Comparison of ENCODE assay signal across 20 mouse cellular contexts in the genomic region with DNA sequence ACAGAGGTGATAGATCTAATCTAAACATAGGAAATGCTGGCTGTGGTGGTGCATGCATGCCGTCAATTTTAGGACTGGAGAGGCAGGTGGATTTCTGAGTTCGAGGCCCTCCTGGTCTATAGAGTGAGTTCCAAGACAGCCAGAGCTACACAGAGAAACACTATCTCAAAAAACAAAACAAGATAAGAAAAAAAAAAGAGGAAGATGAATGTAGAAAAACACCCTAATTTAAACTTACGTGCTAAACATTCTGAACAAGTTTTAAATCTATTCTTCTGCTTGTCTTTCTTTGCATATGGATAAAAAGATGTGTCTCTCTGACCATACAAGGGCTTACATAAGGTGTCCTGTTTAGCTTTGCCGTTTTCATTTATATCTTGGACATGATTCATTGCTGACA. TPM values are rescaled to one million over a fixed set of nuclear protein-coding genes. Genes with fewer than 3 reads are reported as not detected.
DNase-seq lines count a peak whose midpoint lies in the region; ATAC-seq and TF ChIP-seq lines count a peak whose summit lies in the region.
"Had no signal": no experiment of that assay in that cellular context is flagged by ENCODE, and none has a peak within 500 bp of the region (broad histone marks: within the 10 kb centered on the region; RNA-seq: fewer than 3 reads in every experiment).

No protein-coding gene starts in this region.

- peak overlapping the region; percentile 22; the same call in 1 of the 2 replicates for H3K27ac ChIP-seq in testis, adult 2 months (ENCODE audit: control insufficient read depth, insufficient read depth, low read depth, low read length)
- no peak overlapping the region for H3K27ac ChIP-seq in MEL (ENCODE audit: control insufficient read depth, low read depth, low read length)

- no peaks in the 10 kb centered on the region for H3K79me2 ChIP-seq in MEL (ENCODE audit: control insufficient read depth, insufficient read depth, low read length, poor library complexity)

- no peaks in the 10 kb centered on the region for H3K27me3 ChIP-seq in testis, adult 2 months (ENCODE audit: control insufficient read depth, insufficient read depth, low read length)
- H3K27me3 ChIP-seq in MEL (ENCODE audit: control insufficient read depth in 1 of 2, insufficient read depth in 2 of 2, low read length in 2 of 2), result 0 out of 4 replicates have a peak, but pooled peaks cover 0 to 1% of the 10 kb centered on the region in 2 experiments
- H3K27me3 ChIP-seq: Patski had no signal

- TF ChIP-seq RAD21 in MEL (IDR thresholded peaks at IDR 0.05; ENCODE audit: low read depth, low read length), result no peak

- H3K4me1 ChIP-seq in testis, adult 2 months (ENCODE audit: control insufficient read depth, insufficient read depth, low read length), result peaks cover 21% of the 10 kb centered on the region
- H3K4me1 ChIP-seq in MEL (ENCODE audit: control insufficient read depth in 1 of 2, insufficient read depth in 2 of 2, low read length in 2 of 2), result peaks cover 0 to 24% of the 10 kb centered on the region in 2 experiments; a peak in 2 of 4 replicates

- H3K4me3 ChIP-seq in testis, adult 2 months (ENCODE audit: control insufficient read depth, low read depth, low read length), result no peak overlapping the region
- H3K4me3 ChIP-seq in MEL (ENCODE audit: control insufficient read depth in 1 of 2, insufficient read depth in 1 of 2, low read depth in 2 of 2, low read length in 2 of 2), result no peak overlapping the region

- no peak for DNase-seq in testis, postnatal 10 days (ENCODE audit: low spot score)
- no peak for DNase-seq in MEL (ENCODE audit: low read depth, low spot score)
- DNase-seq: adrenal gland, adult 2 months; adrenal gland, adult 8-10 months; adrenal gland, postnatal 10 days; adrenal gland, postnatal 14 days; adrenal gland, postnatal 25 days; adrenal gland, postnatal 36 days; B cell, adult 2 months; cerebellum, adult 11 months; cerebellum, adult 11-12 months; cerebellum, adult 18-20 months; cerebellum, adult 2 months; cerebellum, adult 8-10 months had no signal

- no peak for TF ChIP-seq POLR2A in testis, adult 2 months (IDR thresholded peaks at IDR 0.05; ENCODE audit: control insufficient read depth, low read depth, low read length)
- TF ChIP-seq POLR2A in MEL (IDR thresholded peaks at IDR 0.05; ENCODE audit: control insufficient read depth in 1 of 2, insufficient read depth in 1 of 2, low read depth in 1 of 2, low read length in 2 of 2, poor library complexity in 1 of 2), result no peak

- peak; percentile 27 to 65; a peak in 3 of 4 replicates for TF ChIP-seq EP300 in MEL (IDR thresholded peaks at IDR 0.05; ENCODE audit: low read depth in 1 of 2, low read length in 2 of 2)

- no peak for TF ChIP-seq CTCF in testis, adult 2 months (IDR thresholded peaks at IDR 0.05; ENCODE audit: control insufficient read depth, insufficient read depth, insufficient replicate concordance, low read depth, low read length)
- TF ChIP-seq CTCF in MEL (IDR thresholded peaks at IDR 0.05 in 2 of 3, conservative IDR thresholded peaks at IDR 0.05 in 1 of 3; ENCODE audit: control insufficient read depth in 1 of 3, insufficient read depth in 1 of 3, low read depth in 2 of 3, low read length in 3 of 3, poor library complexity in 1 of 3, severe bottlenecking in 1 of 3), result no peak

- no peak overlapping the region for H3K9ac ChIP-seq in MEL (ENCODE audit: control insufficient read depth, low read depth, low read length, poor library complexity, severe bottlenecking)

- no peaks in the 10 kb centered on the region for H3K9me3 ChIP-seq in MEL (replicated peaks; ENCODE audit: insufficient read depth, low read length)
- H3K9me3 ChIP-seq: G1E had no signal

- H3K36me3 ChIP-seq in testis, adult 2 months (ENCODE audit: control insufficient read depth, insufficient read depth, low read length), result no peaks in the 10 kb centered on the region
- H3K36me3 ChIP-seq in MEL (ENCODE audit: control insufficient read depth in 1 of 2, insufficient read depth in 2 of 2, low read length in 2 of 2), result peaks cover 0 to 11% of the 10 kb centered on the region in 2 experiments; a peak in 2 of 4 replicates

- no peak for ATAC-seq in cerebellum, adult (ENCODE audit: insufficient number of reproducible peaks, low FRiP score, low TSS enrichment)
- ATAC-seq: activated CD4-positive, CD25-positive, alpha-beta regulatory T cell, adult 4 months; CD4-positive, CD25-positive, alpha-beta regulatory T cell, adult 4 months; Patski had no signal

TF ChIP-seq in MEL, 35 proteins besides CTCF, POLR2A, EP300 and RAD21:
- no peak for TF ChIP-seq E2F4 (IDR thresholded peaks at IDR 0.05; ENCODE audit: borderline replicate concordance, low read depth, low read length)
- TF ChIP-seq CHD1 (IDR thresholded peaks at IDR 0.05; ENCODE audit: low read depth, low read length), result no peak
- peak; percentile 87 for TF ChIP-seq ZNF384 (IDR thresholded peaks at IDR 0.05; ENCODE audit: low read depth, low read length)
- TF ChIP-seq MAX (IDR thresholded peaks at IDR 0.05; ENCODE audit: low read length), result no peak
- TF ChIP-seq GATA1 (IDR thresholded peaks at IDR 0.05; ENCODE audit: low read depth, low read length), result peak; percentile 85
- TF ChIP-seq RCOR1 (IDR thresholded peaks at IDR 0.05; ENCODE audit: low read depth, low read length), result peak; percentile 96
- no peak for TF ChIP-seq POLR2AphosphoS5 (IDR thresholded peaks at IDR 0.05; ENCODE audit: borderline replicate concordance, low read depth, low read length)
- TF ChIP-seq TCF12 (IDR thresholded peaks at IDR 0.05; ENCODE audit: low read depth, low read length), result 0 out of 2 replicates have a peak, but pooled peaks have one; percentile 28
- no peak for TF ChIP-seq BHLHE40 (IDR thresholded peaks at IDR 0.05; ENCODE audit: borderline replicate concordance, low read depth, low read length)
- TF ChIP-seq TBP (IDR thresholded peaks at IDR 0.05; ENCODE audit: low read depth, low read length), result peak; percentile 55; the same call in 1 of the 2 replicates

RNA-seq across cellular contexts. Expression of a gene that starts 5.9 kb away (rescaled TPM):
- polyA plus RNA-seq in testis, adult 2 months (2012; rRNA removed), result 10.2 and 12.3 TPM in 2 replicates
- 0.23 and 0.33 TPM in 2 replicates for total RNA-seq in MEL (2012; rRNA removed)
- under 1 TPM in 1 of 2 experiments, not detected in 1; 0.17 TPM for polyA plus RNA-seq in MEL (2012; ENCODE audit: insufficient read depth in 1 of 2, insufficient read length in 2 of 2, low read depth in 1 of 2, low replicate concordance in 2 of 2, missing spikeins in 1 of 2)
- polyA plus RNA-seq: CD4-positive, CD25-positive, alpha-beta regulatory T cell, adult 4 months had no signal

RNA-seq across cellular contexts. Expression of a gene that starts 44.3 kb away (rescaled TPM):
- 7.8 and 13.8 TPM in 2 replicates for polyA plus RNA-seq in testis, adult 2 months (2012; rRNA removed)
- total RNA-seq in MEL (2012; rRNA removed), result 6.5 and 6.7 TPM in 2 replicates
- 1 to 10 TPM in 1 of 2 experiments, not detected in 1; 6.8 TPM for polyA plus RNA-seq in MEL (2012; ENCODE audit: insufficient read depth in 1 of 2, insufficient read length in 2 of 2, low read depth in 1 of 2, low replicate concordance in 2 of 2, missing spikeins in 1 of 2)
